Mouse (Mus musculus) hindbrain, embryonic 11.5 days (tissue): Measurements from ENCODE around the gene Gipc1. TPM values are rescaled to one million over a fixed set of nuclear protein-coding genes. Genes with fewer than 3 reads are reported as not detected.

ENCODE experiments used
- polyA plus RNA-seq: library from polyadenylated mRNA; unstranded; fragments of >200 nt; fragmentation: Nextera tagmentation; extraction: Ambion mirVana; gene quantifications from 2 replicates; pipeline ENCODE4 v1.2.1, GENCODE M21; 2014

Gene Gipc1
- polyA plus RNA-seq, 1 experiment from 2014 or later: 182 TPM

Other genes with a start within 250 kb of the Gipc1 start
- gene Scoc, start 194.3 kb upstream of the Gipc1 start, polyA plus RNA-seq: 200 and 206 TPM in 2 replicates
- gene Olfr370, start 116.9 kb upstream of the Gipc1 start, polyA plus RNA-seq: 0.11 and 0.14 TPM in 2 replicates
- 358 and 366 TPM in 2 replicates for gene Ndufb7, start 86.0 kb upstream of the Gipc1 start, polyA plus RNA-seq
- gene Tecr, start 44.7 kb upstream of the Gipc1 start, polyA plus RNA-seq: 732 and 754 TPM in 2 replicates
- 66.1 and 66.7 TPM in 2 replicates for gene Dnajb1, start 44.5 kb upstream of the Gipc1 start, polyA plus RNA-seq
- 0.49 and 1.0 TPM in 2 replicates for gene Ptger1, start 14.0 kb downstream of the Gipc1 start, polyA plus RNA-seq
- 21.6 and 22.6 TPM in 2 replicates for gene Pkn1, start 46.5 kb downstream of the Gipc1 start, polyA plus RNA-seq
- gene Ddx39, start 62.5 kb downstream of the Gipc1 start, polyA plus RNA-seq: 187 and 205 TPM in 2 replicates
- gene Adgre5, start 88.6 kb downstream of the Gipc1 start, polyA plus RNA-seq: 13.0 and 13.8 TPM in 2 replicates
- 19.9 and 23.7 TPM in 2 replicates for gene Adgrl1, start 247.4 kb downstream of the Gipc1 start, polyA plus RNA-seq